Mouse (Mus musculus) forebrain, embryonic 15.5 days (tissue): Measurements from ENCODE around the gene Dpf2. TPM values are rescaled to one million over a fixed set of nuclear protein-coding genes. Genes with fewer than 3 reads are reported as not detected.
A peak's percentile ranks its signal among the peaks of the same experiment; 100 is the strongest.
"Not testable (repeated sequence)": the region's sequence is repeated elsewhere in the genome, so short reads cannot be mapped to it uniquely, and the experiment has no call there.

Experiments used
- ATAC-seq: fragments of 200-750 bp; cut with Nextera tagmentation; replicated peaks from 2 replicates; pipeline ENCODE4 v1.8.0; 2017; ENCODE audit warnings: mild to moderate bottlenecking, moderate TSS enrichment, moderate library complexity
- H3K27ac ChIP-seq: fragments of 300-500 bp; sonication (generic); replicated peaks from 2 replicates; pipeline ENCODE4 v1.5.1; 2015; ENCODE audit warnings: mild to moderate bottlenecking, inconsistent platforms
- H3K27me3 ChIP-seq: fragments of 300-500 bp; sonication (generic); 2 replicates; pipeline ENCODE4 v1.6.1; 2015; ENCODE audit warnings: inconsistent platforms
- H3K36me3 ChIP-seq: fragments of 300-500 bp; sonication (generic); 2 replicates; pipeline ENCODE4 v1.6.1; 2015; ENCODE audit warnings: mild to moderate bottlenecking, inconsistent platforms
- H3K4me1 ChIP-seq: fragments of 300-500 bp; sonication (generic); 2 replicates; pipeline ENCODE4 v1.6.1; 2015; ENCODE audit warnings: inconsistent platforms
- H3K4me2 ChIP-seq: fragments of 300-500 bp; sonication (generic); replicated peaks from 2 replicates; pipeline ENCODE4 v1.6.1; 2015; ENCODE audit warnings: mild to moderate bottlenecking, inconsistent platforms
- H3K4me3 ChIP-seq: fragments of 300-500 bp; sonication (generic); 2 replicates; pipeline ENCODE4 v1.5.1; 2015; ENCODE audit warnings: mild to moderate bottlenecking, inconsistent platforms
- H3K9ac ChIP-seq: fragments of 300-500 bp; sonication (generic); replicated peaks from 2 replicates; pipeline ENCODE4 v1.6.1; 2015; ENCODE audit warnings: mild to moderate bottlenecking, inconsistent platforms
- H3K9me3 ChIP-seq: fragments of 300-500 bp; sonication (generic); 2 replicates; pipeline ENCODE4 v1.6.1; 2016; ENCODE audit warnings: inconsistent platforms
- WGBS: fragments of 180-500 bp; shearing (Covaris S2); methylation state at CpG from one replicate; pipeline ENCODE4 v1.1.7; 2015; ENCODE audit warnings: mixed read lengths; 5-methylcytosine and 5-hydroxymethylcytosine counted together
- polyA plus RNA-seq: library from polyadenylated mRNA; unstranded; fragments of >200 nt; fragmentation: Nextera tagmentation; extraction: Ambion mirVana; gene quantifications from 2 replicates; pipeline ENCODE4 v1.2.1, GENCODE M21; 2015

Gene Dpf2
- polyA plus RNA-seq, 1 experiment from 2014 or later: 120 TPM

DNA sequence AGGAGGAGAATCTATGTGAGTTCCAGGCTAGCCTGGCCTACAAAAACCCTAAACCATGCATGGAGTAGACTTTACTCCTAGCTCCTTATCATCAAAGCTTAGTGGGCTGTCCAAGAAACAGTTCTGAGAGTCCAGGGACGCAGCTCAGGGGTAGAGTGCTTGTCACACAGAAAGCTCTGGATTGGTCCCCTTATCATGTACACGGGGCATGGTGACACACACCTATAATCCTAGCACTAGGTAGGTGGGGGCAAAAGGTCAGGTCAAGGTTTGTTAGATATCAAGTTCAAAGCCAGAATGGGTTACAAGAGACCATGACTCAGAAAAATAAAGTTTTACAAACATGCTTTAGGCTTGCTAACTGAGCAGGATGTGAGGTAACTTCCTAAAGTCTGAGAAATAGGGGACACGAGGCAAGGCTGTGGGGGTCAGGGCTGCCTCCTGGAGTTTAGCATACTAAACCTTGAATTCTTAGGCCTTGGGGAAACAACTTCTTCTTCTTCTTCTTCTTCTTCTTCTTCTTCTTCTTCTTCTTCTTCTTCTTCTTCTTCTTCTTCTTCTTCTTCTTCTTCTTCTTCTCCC lies 25.5 kb downstream of the Dpf2 start:
- Histone ChIP-seq H3K4me1 (peaks cover 10% of the 10 kb centered on the region), H3K36me3 (0 out of 2 replicates have a peak, but pooled peaks cover 4% of the 10 kb centered on the region), H3K9me3 (no peaks in the 10 kb centered on the region), H3K27me3 (no peaks in the 10 kb centered on the region), H3K4me2 (no peak overlapping the region), H3K4me3 (no peak overlapping the region), H3K9ac (no peak overlapping the region), H3K27ac (no peak overlapping the region)
- ATAC-seq: no peak
- 79% methylated on average over 3 of the region's 3 CpGs for WGBS

DNA sequence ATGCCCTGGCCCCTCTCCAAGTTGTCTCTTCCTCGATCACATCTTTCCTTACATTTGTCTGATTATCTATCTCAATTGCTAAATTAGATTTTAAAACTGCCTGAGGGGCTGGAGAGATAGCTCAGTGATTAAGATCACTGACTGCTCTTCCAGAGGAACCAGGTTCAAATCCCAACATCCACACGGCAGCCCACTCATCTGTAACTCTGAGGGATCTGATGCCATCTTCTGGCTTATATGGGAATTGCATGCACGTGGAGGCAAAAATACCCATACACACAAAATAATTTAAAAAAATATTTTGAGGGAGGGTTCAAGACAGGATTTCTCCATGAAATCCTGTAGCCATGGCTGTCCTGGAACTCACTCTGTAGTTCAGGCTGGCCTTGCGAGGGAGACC lies 27.0 kb downstream of the Dpf2 start:
- Histone ChIP-seq H3K27ac (no peak overlapping the region), H3K36me3 (no peaks in the 10 kb centered on the region)
- WGBS: 58% methylated on average over 4 of the region's 4 CpGs

DNA sequence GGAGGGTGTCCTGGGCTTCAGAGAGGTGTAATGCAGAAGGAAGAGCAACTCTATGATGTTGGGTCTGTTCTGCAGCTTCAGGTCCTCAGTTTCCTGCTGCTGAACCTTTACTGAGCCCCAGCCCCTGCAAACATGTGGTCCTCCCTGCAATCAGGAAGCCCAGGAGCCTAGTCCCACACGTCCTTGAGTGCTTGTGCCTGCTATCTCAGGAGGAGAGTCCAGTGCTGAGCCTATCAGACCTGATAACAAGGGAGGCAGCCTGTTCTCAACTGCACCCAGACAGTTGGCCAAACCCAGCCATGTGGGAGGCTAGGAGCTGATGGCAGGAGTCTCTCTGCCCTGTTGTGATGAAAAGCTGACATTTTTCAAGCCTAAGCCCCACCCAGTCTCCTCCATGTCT lies 28.9 kb downstream of the Dpf2 start:
- Histone ChIP-seq H3K4me1 (no peaks in the 10 kb centered on the region), H3K9me3 (no peaks in the 10 kb centered on the region), H3K27ac (no peak overlapping the region), H3K4me2 (no peak overlapping the region), H3K27me3 (no peaks in the 10 kb centered on the region), H3K4me3 (no peak overlapping the region), H3K36me3 (no peaks in the 10 kb centered on the region), H3K9ac (no peak overlapping the region)
- no peak for ATAC-seq
- 61% methylated on average over 1 of the region's 1 CpGs for WGBS

More for the DNA sequence above, 27.0 kb downstream of the Dpf2 start:
- Histone ChIP-seq H3K4me3 (no peak overlapping the region), H3K27me3 (no peaks in the 10 kb centered on the region), H3K9ac (no peak overlapping the region), H3K4me2 (no peak overlapping the region), H3K9me3 (no peaks in the 10 kb centered on the region), H3K4me1 (no peaks in the 10 kb centered on the region)
- no peak for ATAC-seq

DNA sequence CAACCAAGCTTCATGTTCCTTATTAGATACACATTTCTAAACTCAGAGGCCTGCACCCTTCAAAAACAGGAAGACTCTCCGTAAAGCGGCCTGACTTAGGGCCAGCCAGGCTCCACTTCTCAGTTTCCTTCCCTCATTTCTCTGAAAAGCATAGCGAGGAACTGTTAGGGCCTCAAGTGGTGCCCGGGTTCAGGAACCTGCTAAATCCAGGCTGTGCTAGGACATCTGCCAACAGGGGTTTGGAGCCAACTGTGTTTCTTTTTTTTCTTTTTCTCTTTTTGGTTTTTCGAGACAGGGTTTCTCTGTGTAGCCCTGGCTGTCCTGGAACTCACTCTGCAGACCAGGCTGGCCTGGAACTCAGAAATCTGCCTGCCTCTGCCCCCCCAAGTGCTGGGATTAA lies 30.7 kb downstream of the Dpf2 start:
- not testable (repeated sequence) for H3K4me2 ChIP-seq, H3K27me3 ChIP-seq, H3K9ac ChIP-seq, H3K36me3 ChIP-seq, H3K27ac ChIP-seq, H3K4me1 ChIP-seq, ATAC-seq, H3K4me3 ChIP-seq, H3K9me3 ChIP-seq
- 82% methylated on average over 5 of the region's 5 CpGs for WGBS

DNA sequence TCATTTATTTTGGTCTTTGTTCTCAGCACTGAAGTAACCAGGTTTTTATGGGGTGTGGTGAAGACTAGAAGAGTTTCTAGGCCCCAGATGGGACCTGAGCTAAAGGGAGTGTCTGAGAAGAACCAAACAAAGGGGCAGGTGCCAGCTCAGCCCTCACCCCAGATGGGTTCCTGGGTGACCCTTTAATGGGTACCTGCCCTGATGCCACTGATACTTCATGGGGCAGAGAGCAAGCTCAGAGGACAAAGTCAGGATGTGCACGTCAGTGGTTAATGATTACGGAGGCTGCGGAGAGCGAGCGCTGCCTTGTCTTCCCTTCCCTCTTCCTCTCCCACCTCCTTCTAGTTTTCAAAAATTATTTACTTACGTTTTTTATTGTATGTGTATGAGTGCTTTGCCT lies 31.7 kb downstream of the Dpf2 start:
- H3K27ac ChIP-seq: no peak overlapping the region
- no peaks in the 10 kb centered on the region for H3K36me3 ChIP-seq
- peaks cover 7% of the 10 kb centered on the region for H3K4me1 ChIP-seq
- no peak overlapping the region for H3K4me2 ChIP-seq
- no peaks in the 10 kb centered on the region for H3K27me3 ChIP-seq
- H3K9ac ChIP-seq: no peak overlapping the region
- no peaks in the 10 kb centered on the region for H3K9me3 ChIP-seq
- no peak for ATAC-seq
- no peak overlapping the region for H3K4me3 ChIP-seq
- WGBS: 95% methylated on average over 6 of the region's 6 CpGs

DNA sequence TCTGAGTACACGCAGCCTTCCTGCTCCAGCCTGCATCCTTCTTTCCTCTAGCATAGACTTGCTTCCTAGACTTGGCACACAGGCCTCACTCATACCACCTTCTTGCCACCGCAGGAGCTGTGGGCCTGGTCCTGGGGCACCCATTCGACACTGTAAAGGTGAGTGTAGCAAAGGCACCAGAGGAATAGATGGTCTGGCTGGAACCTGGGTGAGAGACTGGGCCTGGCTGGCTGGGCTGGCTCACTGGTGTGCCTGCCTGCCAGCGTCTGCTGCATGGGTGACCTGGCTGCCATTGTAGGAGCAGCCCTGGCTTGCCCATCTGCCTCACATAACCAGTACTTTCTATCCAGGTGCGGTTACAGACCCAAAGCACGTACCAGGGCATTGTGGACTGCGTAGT lies 33.1 kb downstream of the Dpf2 start:
- Histone ChIP-seq H3K27me3 (no peaks in the 10 kb centered on the region), H3K9me3 (no peaks in the 10 kb centered on the region), H3K36me3 (no peaks in the 10 kb centered on the region), H3K4me3 (no peak overlapping the region), H3K4me1 (peaks cover 13% of the 10 kb centered on the region), H3K9ac (no peak overlapping the region), H3K4me2 (no peak overlapping the region), H3K27ac (no peak overlapping the region)
- 89% methylated on average over 7 of the region's 7 CpGs for WGBS
- no peak for ATAC-seq

DNA sequence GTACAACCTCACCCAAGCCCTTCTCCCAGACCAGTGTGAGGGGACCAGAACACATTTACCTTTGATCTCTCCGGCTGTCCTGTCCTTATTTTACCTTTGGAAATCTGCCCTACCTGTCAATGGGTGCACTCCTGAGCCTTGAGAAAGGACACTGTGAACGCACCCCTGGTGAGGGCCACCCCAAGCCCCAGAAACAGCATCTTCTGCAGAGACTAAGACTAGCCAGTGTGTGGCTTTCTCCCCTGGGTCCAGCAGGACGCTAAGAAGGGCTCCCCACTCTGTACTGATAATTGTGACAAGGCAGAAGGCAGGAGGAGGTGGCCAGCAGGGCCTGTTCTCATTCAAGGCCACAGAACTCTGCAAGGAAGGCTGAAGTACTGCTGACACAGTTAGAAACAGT lies 33.9 kb downstream of the Dpf2 start:
- Histone ChIP-seq H3K27ac (no peak overlapping the region), H3K36me3 (no peaks in the 10 kb centered on the region), H3K9ac (no peak overlapping the region), H3K4me1 (peaks cover 21% of the 10 kb centered on the region), H3K9me3 (no peaks in the 10 kb centered on the region), H3K4me3 (no peak overlapping the region), H3K4me2 (no peak overlapping the region), H3K27me3 (no peaks in the 10 kb centered on the region)
- no peak for ATAC-seq
- WGBS: 84% methylated on average over 3 of the region's 3 CpGs

DNA sequence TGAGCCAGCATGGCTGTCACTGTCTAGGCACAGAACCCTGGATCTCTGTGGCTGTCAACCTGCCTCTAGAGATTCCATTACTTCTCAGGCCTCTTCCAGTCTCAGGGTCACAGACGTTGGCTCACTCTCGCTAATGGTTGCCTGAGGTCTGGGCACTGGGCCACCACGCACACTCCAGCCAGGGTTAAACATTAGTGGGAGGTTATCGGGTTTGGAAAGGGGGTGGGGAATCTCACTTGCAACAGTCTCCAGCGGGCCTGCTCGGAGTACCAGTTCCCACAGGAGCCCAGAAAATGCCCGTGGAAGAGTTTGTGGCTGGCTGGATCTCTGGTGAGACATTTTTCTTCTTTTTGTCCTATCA lies 34.5 kb downstream of the Dpf2 start:
- H3K36me3 ChIP-seq: no peaks in the 10 kb centered on the region
- no peak overlapping the region for H3K4me3 ChIP-seq
- H3K9me3 ChIP-seq: no peaks in the 10 kb centered on the region
- no peak overlapping the region for H3K4me2 ChIP-seq
- H3K27me3 ChIP-seq: no peaks in the 10 kb centered on the region
- H3K9ac ChIP-seq: peak overlapping the region; percentile 10; the same call in 1 of the 2 replicates
- H3K27ac ChIP-seq: no peak overlapping the region
- WGBS: 69% methylated on average over 7 of the region's 7 CpGs
- ATAC-seq: no peak
- peaks cover 27% of the 10 kb centered on the region for H3K4me1 ChIP-seq

DNA sequence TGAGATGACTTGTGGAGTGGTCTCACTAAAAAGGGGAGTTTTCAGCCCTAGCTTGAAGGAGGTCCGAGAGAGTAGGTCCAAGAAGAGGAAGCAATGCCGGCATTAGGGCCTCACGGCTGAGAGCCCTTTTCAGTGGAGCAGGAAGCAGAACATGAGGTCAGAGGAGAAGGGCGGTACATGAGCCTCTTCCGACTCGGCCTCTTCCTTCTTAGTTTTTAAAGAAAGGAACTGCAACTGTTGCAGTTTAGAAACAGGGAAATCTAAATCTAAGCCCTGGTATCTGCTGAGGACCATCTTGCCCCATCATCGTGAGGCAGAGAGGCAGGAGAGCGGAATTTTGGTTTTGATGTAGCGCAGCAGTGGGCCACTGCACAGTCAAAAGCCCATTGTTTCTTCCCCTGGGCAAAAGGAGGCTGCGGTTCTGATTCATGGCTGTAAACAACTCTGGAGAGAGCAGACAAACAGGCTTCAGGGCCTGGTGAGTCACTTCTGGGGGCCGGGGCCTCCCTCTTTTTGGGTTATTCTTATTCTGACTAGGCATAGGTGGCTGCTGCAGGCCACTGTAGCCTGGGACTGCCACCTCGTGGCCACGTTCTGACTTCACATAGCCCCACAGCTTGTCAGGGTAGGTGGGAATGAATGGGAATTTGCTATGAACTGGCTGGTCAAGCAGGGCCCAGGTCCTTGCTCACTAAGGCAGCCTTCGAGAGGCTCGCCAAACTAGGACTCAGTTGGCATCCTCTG lies 35.0 kb downstream of the Dpf2 start, which contains the start of gene Slc25a45:
TSS of gene Slc25a45 (plus strand) at position 191 of the 744 bp plus-strand sequence.
- Histone ChIP-seq H3K27ac (no peak within 1 kb of the TSS), H3K4me1 (peaks cover 28% of the 10 kb centered on the region), H3K27me3 (no peaks in the 10 kb centered on the region), H3K9ac (peak within 1 kb of the TSS; percentile 10; the same call in 1 of the 2 replicates), H3K36me3 (no peaks in the 10 kb centered on the region), H3K4me2 (no peak within 1 kb of the TSS), H3K4me3 (no peak within 1 kb of the TSS), H3K9me3 (no peaks in the 10 kb centered on the region)
- 46% methylated on average over 15 of the region's 15 CpGs for WGBS
- ATAC-seq: no peak

DNA sequence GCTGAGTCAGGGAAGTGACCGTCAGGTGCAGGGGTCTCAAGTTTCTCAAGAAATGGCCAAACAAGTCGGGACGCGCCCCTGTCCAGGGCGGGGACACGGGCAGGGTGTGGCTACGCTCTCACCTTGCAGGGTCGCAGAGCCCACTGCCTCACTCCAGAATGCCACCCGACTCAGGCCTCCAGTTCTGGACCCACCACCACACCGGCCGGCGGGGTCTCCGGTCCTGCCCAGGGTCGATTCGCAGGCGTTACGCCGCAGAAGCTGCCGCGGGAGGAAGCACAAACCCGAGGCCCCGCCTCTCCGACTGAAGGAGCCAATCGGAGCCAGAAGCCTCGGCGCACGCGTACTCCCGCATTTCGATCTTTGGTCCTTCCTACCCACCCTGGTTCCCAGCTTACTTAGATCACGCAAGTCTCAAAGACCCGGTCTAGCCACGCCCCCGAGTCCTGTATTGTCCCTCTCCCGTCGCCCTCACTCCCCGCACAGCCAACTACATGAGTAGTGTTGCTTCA lies 37.8 kb downstream of the Dpf2 start, which contains the start of gene Frmd8:
TSS of gene Frmd8 (minus strand) at position 306 of the 512 bp plus-strand sequence.
- Histone ChIP-seq H3K27me3 (no peaks in the 10 kb centered on the region), H3K27ac (peak within 1 kb of the TSS; percentile 75), H3K36me3 (no peaks in the 10 kb centered on the region), H3K4me3 (peak within 1 kb of the TSS; percentile 66), H3K4me2 (peak within 1 kb of the TSS; percentile 66), H3K4me1 (peaks cover 33% of the 10 kb centered on the region), H3K9me3 (no peaks in the 10 kb centered on the region), H3K9ac (peak within 1 kb of the TSS; percentile 79)
- ATAC-seq: peak; percentile 93
- under 1% methylated on average over 37 of the region's 37 CpGs for WGBS

DNA sequence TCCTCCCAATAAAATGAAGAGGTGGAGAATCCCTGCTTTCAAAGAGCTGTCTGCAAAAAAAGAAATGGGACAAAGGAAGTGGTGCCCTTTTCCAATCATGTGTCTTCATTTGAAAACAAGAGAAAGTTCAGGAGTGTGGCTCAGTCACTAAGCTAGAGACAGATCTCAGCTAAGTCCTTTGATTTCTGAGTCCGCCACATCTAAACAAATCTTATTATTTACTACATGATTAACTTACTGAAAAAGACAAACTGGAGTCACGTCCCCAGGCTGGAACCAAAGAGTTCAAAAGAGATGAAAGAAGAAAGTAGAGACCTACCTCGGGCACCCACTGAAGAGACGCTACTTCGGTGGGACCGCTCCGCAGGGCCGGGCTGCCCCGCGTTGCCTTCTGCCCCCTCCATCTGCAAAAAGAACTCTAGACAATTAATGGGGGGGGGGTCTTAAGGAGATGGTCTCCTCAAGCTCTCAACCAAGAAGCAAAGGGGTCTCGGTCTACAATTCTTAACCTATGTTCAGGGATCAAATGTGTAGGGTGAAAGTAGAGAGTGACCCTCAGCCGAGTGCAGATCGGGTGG lies 38.3 kb downstream of the Dpf2 start:
- Histone ChIP-seq H3K4me2 (peak overlapping the region; percentile 66), H3K4me1 (peaks cover 33% of the 10 kb centered on the region), H3K27ac (no peak overlapping the region), H3K9me3 (no peaks in the 10 kb centered on the region), H3K27me3 (no peaks in the 10 kb centered on the region), H3K4me3 (peak overlapping the region; percentile 66), H3K36me3 (no peaks in the 10 kb centered on the region), H3K9ac (peak overlapping the region; percentile 79)
- WGBS: 6% methylated on average over 13 of the region's 13 CpGs
- ATAC-seq: no peak

DNA sequence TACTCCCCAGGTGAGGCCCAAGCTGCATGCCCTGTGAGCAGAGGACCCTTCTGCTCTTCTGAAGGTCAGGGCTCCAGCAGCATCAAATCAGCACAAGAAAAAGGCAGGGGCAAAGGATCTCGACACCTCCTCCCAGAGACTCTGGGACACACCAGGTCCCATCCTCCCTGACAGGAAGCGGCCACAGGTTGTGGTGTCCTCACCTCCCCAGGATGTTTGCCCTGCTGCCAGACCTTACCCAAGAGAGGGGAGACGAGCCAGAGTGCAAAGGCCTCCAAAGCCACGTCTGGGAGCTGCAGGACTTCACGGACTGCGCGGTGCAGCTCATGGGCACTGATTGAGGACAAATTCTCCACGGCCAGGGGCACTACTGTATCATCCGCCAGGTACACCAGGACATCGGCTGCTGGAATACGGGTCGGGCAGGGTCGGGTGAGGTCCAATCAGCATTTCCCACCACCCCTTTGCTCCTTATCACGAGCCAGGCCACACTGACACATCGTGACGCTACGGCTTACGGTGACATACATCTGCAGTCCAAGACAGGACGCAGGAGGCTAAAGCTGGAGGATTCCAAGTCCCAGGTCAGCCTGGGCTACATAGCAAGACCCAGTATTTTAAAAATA lies 39.8 kb downstream of the Dpf2 start:
- Histone ChIP-seq H3K36me3 (peaks cover 11% of the 10 kb centered on the region; the same call in 1 of the 2 replicates), H3K4me1 (peaks cover 29% of the 10 kb centered on the region), H3K27ac (no peak overlapping the region), H3K4me2 (no peak overlapping the region), H3K27me3 (no peaks in the 10 kb centered on the region), H3K4me3 (no peak overlapping the region), H3K9me3 (no peaks in the 10 kb centered on the region), H3K9ac (no peak overlapping the region)
- ATAC-seq: no peak
- WGBS: 91% methylated on average over 19 of the region's 19 CpGs
